In genomic region chr12:82350082-82350481, GRCm38 (mm10) we compare ENCODE assay signal across 18 mouse cellular contexts.
DNase-seq lines count a peak whose midpoint lies in the region; ATAC-seq and TF ChIP-seq lines count a peak whose summit lies in the region.
"Had no signal": no experiment of that assay in that cellular context is flagged by ENCODE, and none has a peak within 500 bp of the region (broad histone marks: within the 10 kb centered on the region; RNA-seq: fewer than 3 reads in every experiment).

No protein-coding gene starts in this region.

- TF ChIP-seq CTCF in stomach, postnatal 0 days (IDR thresholded peaks at IDR 0.05; ENCODE audit: low read depth) = no peak

- H3K36me3 ChIP-seq in stomach, postnatal 0 days (ENCODE audit: control insufficient read depth, insufficient read depth, low read length) = no peaks in the 10 kb centered on the region
- H3K36me3 ChIP-seq in hindbrain, embryonic 16.5 days (ENCODE audit: control insufficient read depth, insufficient read depth, low read length) = no peaks in the 10 kb centered on the region
- H3K36me3 ChIP-seq: embryonic facial prominence, embryonic 12.5 days; hindbrain, embryonic 15.5 days had no signal

- no peaks in the 10 kb centered on the region for H3K4me1 ChIP-seq in stomach, postnatal 0 days (replicated peaks; ENCODE audit: control insufficient read depth, insufficient read depth)
- H3K4me1 ChIP-seq in hindbrain, embryonic 16.5 days (ENCODE audit: control insufficient read depth, insufficient read depth, low read depth, low read length) = no peaks in the 10 kb centered on the region
- H3K4me1 ChIP-seq: hindbrain, embryonic 15.5 days had no signal

- no peak overlapping the region for H3K27ac ChIP-seq in stomach, postnatal 0 days (replicated peaks)
- no peak overlapping the region for H3K27ac ChIP-seq in hindbrain, embryonic 16.5 days (ENCODE audit: low read depth, low read length)
- H3K27ac ChIP-seq: embryonic facial prominence, embryonic 12.5 days; hindbrain, embryonic 15.5 days; layer of hippocampus, adult 2 months had no signal

- H3K9ac ChIP-seq in stomach, postnatal 0 days (ENCODE audit: low read length) = no peak overlapping the region
- no peak overlapping the region for H3K9ac ChIP-seq in hindbrain, embryonic 16.5 days (ENCODE audit: low read depth, low read length)
- H3K9ac ChIP-seq: embryonic facial prominence, embryonic 12.5 days; hindbrain, embryonic 15.5 days had no signal

- no peaks in the 10 kb centered on the region for H3K27me3 ChIP-seq in stomach, postnatal 0 days (ENCODE audit: control insufficient read depth, insufficient read depth, low read length)
- no peaks in the 10 kb centered on the region for H3K27me3 ChIP-seq in hindbrain, embryonic 16.5 days (replicated peaks; ENCODE audit: control insufficient read depth, insufficient read depth, low read length)
- H3K27me3 ChIP-seq: embryonic facial prominence, embryonic 12.5 days; hindbrain, embryonic 15.5 days had no signal

- TF ChIP-seq EP300 in stomach, postnatal 0 days (optimal IDR thresholded peaks at IDR 0.05) = no peak

- H3K4me2 ChIP-seq in stomach, postnatal 0 days (replicated peaks; ENCODE audit: low read depth) = no peak overlapping the region
- no peak overlapping the region for H3K4me2 ChIP-seq in hindbrain, embryonic 16.5 days (ENCODE audit: low read length)
- H3K4me2 ChIP-seq: embryonic facial prominence, embryonic 12.5 days; hindbrain, embryonic 15.5 days had no signal

- ATAC-seq in megakaryocyte progenitor cell, adult 5-6 weeks (replicated peaks; ENCODE audit: poor library complexity) = peak; percentile 89
- ATAC-seq in stomach, postnatal 0 days (ENCODE audit: low FRiP score, low TSS enrichment) = no peak
- no peak for ATAC-seq in hindbrain, embryonic 16.5 days

- 89% methylated on average over 5 of the region's 11 CpGs for WGBS in stomach, postnatal 0 days
- WGBS in hindbrain, embryonic 16.5 days = 99% methylated on average over 3 of the region's 11 CpGs

- no peaks in the 10 kb centered on the region for H3K9me3 ChIP-seq in stomach, postnatal 0 days (ENCODE audit: control insufficient read depth, low read length)
- no peaks in the 10 kb centered on the region for H3K9me3 ChIP-seq in hindbrain, embryonic 16.5 days (ENCODE audit: control insufficient read depth, low read length)
- H3K9me3 ChIP-seq: embryonic facial prominence, embryonic 12.5 days; hindbrain, embryonic 15.5 days; megakaryocyte, embryonic 14.5 days had no signal

- H3K4me3 ChIP-seq in stomach, postnatal 0 days (ENCODE audit: low read depth, low read length) = no peak overlapping the region
- no peak overlapping the region for H3K4me3 ChIP-seq in hindbrain, embryonic 16.5 days (ENCODE audit: low read length)
- H3K4me3 ChIP-seq: embryonic facial prominence, embryonic 12.5 days; hindbrain, embryonic 15.5 days; layer of hippocampus, adult 2 months had no signal

- DNase-seq in 416B (ENCODE audit: low read depth) = peak; percentile 87
- DNase-seq in CD4-positive helper T cell, adult 2 months (ENCODE audit: low read depth, low spot score) = peak; percentile 88
- DNase-seq in T-cell, adult 2 months (ENCODE audit: low spot score) = peak; percentile 77
- DNase-seq in stomach, postnatal 0 days (ENCODE audit: low spot score) = no peak
- no peak for DNase-seq in cerebellum, adult 11-12 months
- DNase-seq in adrenal gland, adult (ENCODE audit: inconsistent age in 2 of 2, low spot score in 1 of 2) = no peak
- DNase-seq: cerebellum, postnatal 25 days; gastrocnemius, postnatal 10 days; heart, postnatal 14 days; kidney, adult 9 months; lung, adult 18-20 months; right cerebral cortex, postnatal 14 days had no signal

Comparison
In these comparisons a context has a peak if more than half of its experiments do, and no peak if none do; other contexts are left out.
1. DNase-seq: peak in 416B (single experiment), CD4-positive helper T cell, adult 2 months (single experiment) and T-cell, adult 2 months (single experiment); none in stomach, postnatal 0 days (single experiment), cerebellum, adult 11-12 months (single experiment) and adrenal gland, adult (0 of 2).